Comparison of ENCODE assay signal across 29 mouse cellular contexts in the genomic region with DNA sequence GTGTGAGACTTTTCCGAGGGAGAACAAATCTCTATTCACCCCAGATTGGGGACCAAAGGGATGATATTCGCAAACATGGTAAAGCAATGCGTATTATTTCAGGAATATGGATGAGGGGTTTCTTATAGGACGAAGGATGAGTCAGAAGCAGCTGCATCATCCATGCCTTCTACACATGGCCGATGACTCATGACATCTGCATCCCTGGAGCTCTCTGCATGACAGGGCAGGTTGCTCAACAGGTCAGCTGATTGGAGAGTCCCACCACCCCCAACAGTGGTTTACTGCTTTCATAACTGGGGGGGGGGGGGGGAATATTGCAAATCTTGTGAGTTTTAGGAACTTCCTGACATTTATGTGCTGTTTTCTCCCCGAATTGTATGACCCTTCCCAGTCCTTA. TPM values are rescaled to one million over a fixed set of nuclear protein-coding genes. Genes with fewer than 3 reads are reported as not detected.
DNase-seq lines count a peak whose midpoint lies in the region; ATAC-seq and TF ChIP-seq lines count a peak whose summit lies in the region.
"Had no signal": no experiment of that assay in that cellular context is flagged by ENCODE, and none has a peak within 500 bp of the region (broad histone marks: within the 10 kb centered on the region; RNA-seq: fewer than 3 reads in every experiment).

No protein-coding gene starts in this region.

- WGBS in heart, adult 2 months, result 90% methylated on average over 6 of the region's 6 CpGs
- 78% methylated on average over 6 of the region's 6 CpGs for WGBS in stomach, postnatal 0 days

- H3K4me3 ChIP-seq in heart, adult 2 months, result no peak overlapping the region
- H3K4me3 ChIP-seq in embryonic fibroblast, embryonic 13.5 days (ENCODE audit: insufficient read depth, low read length), result no peak overlapping the region
- H3K4me3 ChIP-seq in stomach, postnatal 0 days (ENCODE audit: low read depth, low read length), result no peak overlapping the region
- H3K4me3 ChIP-seq: forebrain, embryonic 12.5 days; heart, embryonic 13.5 days; limb, embryonic 12.5 days; liver, embryonic 15.5 days; midbrain, embryonic 10.5 days; neural tube, embryonic 12.5 days had no signal

- H3K9ac ChIP-seq in heart, adult 2 months (ENCODE audit: low read depth, low read length), result no peak overlapping the region
- no peak overlapping the region for H3K9ac ChIP-seq in stomach, postnatal 0 days (ENCODE audit: low read length)
- H3K9ac ChIP-seq: forebrain, embryonic 12.5 days; heart, embryonic 13.5 days; hindbrain, embryonic 14.5 days; limb, embryonic 12.5 days; liver, embryonic 15.5 days; lung, embryonic 14.5 days; neural tube, embryonic 12.5 days had no signal

- no peak overlapping the region for H3K4me2 ChIP-seq in stomach, postnatal 0 days (replicated peaks; ENCODE audit: low read depth)
- H3K4me2 ChIP-seq: forebrain, embryonic 12.5 days; heart, embryonic 13.5 days; hindbrain, embryonic 14.5 days; limb, embryonic 12.5 days; liver, embryonic 15.5 days; lung, embryonic 14.5 days; neural tube, embryonic 12.5 days had no signal

- DNase-seq in heart, adult 11 months, result peak; percentile 76
- DNase-seq in heart, adult 2 months, result no peak
- peak; percentile 77 for DNase-seq in NIH3T3 (ENCODE audit: low read depth)
- DNase-seq in stomach, postnatal 0 days (ENCODE audit: low spot score), result no peak
- DNase-seq in cerebellum, postnatal 14 days, result no peak
- no peak for DNase-seq in cerebellum, adult 18-20 months
- DNase-seq: adrenal gland, adult 8-10 months; B cell, adult 2 months; cerebellum, adult 9-11 months; gastrocnemius, postnatal 10 days; heart, postnatal 10 days; kidney, adult 9 months; kidney, postnatal 25 days; lung, embryonic 14.5 days; lung, postnatal 14 days; thymus, postnatal 25 days had no signal

- H3K9me3 ChIP-seq in stomach, postnatal 0 days (ENCODE audit: control insufficient read depth, low read length), result no peaks in the 10 kb centered on the region
- H3K9me3 ChIP-seq: forebrain, embryonic 12.5 days; G1E; heart, embryonic 13.5 days; limb, embryonic 12.5 days; liver, embryonic 15.5 days; midbrain, embryonic 10.5 days; neural tube, embryonic 12.5 days had no signal

- no peaks in the 10 kb centered on the region for H3K79me2 ChIP-seq in heart, adult 2 months (replicated peaks; ENCODE audit: control insufficient read depth, insufficient read depth, low read length)

- H3K27me3 ChIP-seq in heart, adult 2 months (ENCODE audit: control insufficient read depth, insufficient read depth, low read length), result no peaks in the 10 kb centered on the region
- H3K27me3 ChIP-seq in stomach, postnatal 0 days (ENCODE audit: control insufficient read depth, insufficient read depth, low read length), result no peaks in the 10 kb centered on the region
- H3K27me3 ChIP-seq: forebrain, embryonic 12.5 days; heart, embryonic 13.5 days; limb, embryonic 12.5 days; liver, embryonic 15.5 days; neural tube, embryonic 12.5 days had no signal

- ATAC-seq in stomach, postnatal 0 days (ENCODE audit: low FRiP score, low TSS enrichment), result peak; percentile 77; the same call in 1 of the 2 replicates
- ATAC-seq in megakaryocyte, adult 5-6 weeks (ENCODE audit: poor library complexity, severe bottlenecking), result no peak
- ATAC-seq: activated CD4-positive, CD25-positive, alpha-beta regulatory T cell, adult 4 months; intestine, postnatal 0 days; midbrain, embryonic 16.5 days had no signal

- H3K36me3 ChIP-seq in heart, adult 2 months (ENCODE audit: control insufficient read depth, insufficient read depth, low read length), result no peaks in the 10 kb centered on the region
- no peaks in the 10 kb centered on the region for H3K36me3 ChIP-seq in stomach, postnatal 0 days (ENCODE audit: control insufficient read depth, insufficient read depth, low read length)
- H3K36me3 ChIP-seq: forebrain, embryonic 12.5 days; G1E; heart, embryonic 13.5 days; limb, embryonic 12.5 days; liver, embryonic 15.5 days; midbrain, embryonic 10.5 days; neural tube, embryonic 12.5 days had no signal

- no peak for TF ChIP-seq CTCF in heart, adult 2 months (IDR thresholded peaks at IDR 0.05)
- no peak for TF ChIP-seq CTCF in embryonic fibroblast, embryonic 13.5 days (IDR thresholded peaks at IDR 0.05; ENCODE audit: borderline replicate concordance, insufficient read depth, low read length)
- no peak for TF ChIP-seq CTCF in stomach, postnatal 0 days (IDR thresholded peaks at IDR 0.05; ENCODE audit: low read depth)

- intact Hi-C loops in heart, adult 2 months (cut with DNase I), result no loop called here

- no peak for TF ChIP-seq EP300 in heart, adult 2 months (IDR thresholded peaks at IDR 0.05; ENCODE audit: insufficient read depth, low read depth, low read length)
- TF ChIP-seq EP300 in stomach, postnatal 0 days (optimal IDR thresholded peaks at IDR 0.05), result no peak

- H3K27ac ChIP-seq in heart, adult 2 months, result no peak overlapping the region
- H3K27ac ChIP-seq in embryonic fibroblast, embryonic 13.5 days (ENCODE audit: insufficient read depth, low read length), result peak overlapping the region; percentile 46; the same call in 1 of the 2 replicates
- H3K27ac ChIP-seq in stomach, postnatal 0 days (replicated peaks), result 0 out of 2 replicates have a peak overlapping the region, but pooled peaks have one; percentile 49
- H3K27ac ChIP-seq: forebrain, embryonic 12.5 days; heart, embryonic 13.5 days; hindbrain, embryonic 14.5 days; limb, embryonic 12.5 days; liver, embryonic 15.5 days; midbrain, embryonic 10.5 days; neural tube, embryonic 12.5 days had no signal

- H3K4me1 ChIP-seq in heart, adult 2 months (ENCODE audit: control insufficient read depth, insufficient read depth, low read length), result peaks cover 3% of the 10 kb centered on the region
- H3K4me1 ChIP-seq in embryonic fibroblast, embryonic 13.5 days (ENCODE audit: control insufficient read depth, insufficient read depth, low read length), result peaks cover 6% of the 10 kb centered on the region
- no peaks in the 10 kb centered on the region for H3K4me1 ChIP-seq in stomach, postnatal 0 days (replicated peaks; ENCODE audit: control insufficient read depth, insufficient read depth)
- H3K4me1 ChIP-seq: forebrain, embryonic 12.5 days; liver, embryonic 15.5 days; midbrain, embryonic 10.5 days; neural tube, embryonic 12.5 days had no signal

- TF ChIP-seq POLR2A in heart, adult 2 months (IDR thresholded peaks at IDR 0.05; ENCODE audit: insufficient read depth, low read depth, low read length), result no peak
- no peak for TF ChIP-seq POLR2A in embryonic fibroblast, embryonic 13.5 days (IDR thresholded peaks at IDR 0.05; ENCODE audit: low read depth, low read length)

RNA-seq across cellular contexts. Expression of gene Pias1, which starts 50.3 kb away (rescaled TPM):
- total RNA-seq in heart, adult 2 months (2021), result 10 to 100 TPM; 24.2 to 26.1 TPM
- 18.0 and 29.7 TPM in 2 replicates for polyA plus RNA-seq in heart, adult 2 months (2012; rRNA removed)
- 45.2 and 48.4 TPM in 2 replicates for polyA plus RNA-seq in embryonic fibroblast, embryonic 13.5 days (2011; ENCODE audit: insufficient read length, low read depth, missing spikeins)
- 28.0 and 28.4 TPM in 2 replicates for polyA plus RNA-seq in stomach, postnatal 0 days (2015; fragmentation: Nextera tagmentation; extraction: Ambion mirVana)
- total RNA-seq in megakaryocyte, adult 5-6 weeks (2015), result 92.7 and 96.1 TPM in 2 replicates
- total RNA-seq in megakaryocyte, adult 5-6 weeks (2017), result 43.3 and 47.9 TPM in 2 replicates

Comparison
In these comparisons a context has a peak if more than half of its experiments do, and no peak if none do; other contexts are left out.
1. DNase-seq: peak in heart, adult 11 months (single experiment) and NIH3T3 (single experiment); none in heart, adult 2 months (0 of 2), stomach, postnatal 0 days (single experiment), cerebellum, postnatal 14 days (0 of 2) and cerebellum, adult 18-20 months (0 of 2).